In genomic region chr9:97570881-97571280, GRCm38 (mm10) we compare ENCODE assay signal across 14 mouse cellular contexts.
DNase-seq lines count a peak whose midpoint lies in the region; ATAC-seq and TF ChIP-seq lines count a peak whose summit lies in the region.
"Had no signal": no experiment of that assay in that cellular context is flagged by ENCODE, and none has a peak within 500 bp of the region (broad histone marks: within the 10 kb centered on the region; RNA-seq: fewer than 3 reads in every experiment).

No protein-coding gene starts in this region.

- 58% methylated on average over 7 of the region's 7 CpGs for WGBS in forebrain, embryonic 15.5 days
- WGBS in forebrain, embryonic 12.5 days = 82% methylated on average over 7 of the region's 7 CpGs
- WGBS in lung, embryonic 14.5 days = 43% methylated on average over 7 of the region's 7 CpGs
- 83% methylated on average over 7 of the region's 7 CpGs for WGBS in hindbrain, embryonic 10.5 days

- no peaks in the 10 kb centered on the region for H3K27me3 ChIP-seq in forebrain, embryonic 15.5 days
- H3K27me3 ChIP-seq in forebrain, embryonic 12.5 days = no peaks in the 10 kb centered on the region
- no peaks in the 10 kb centered on the region for H3K27me3 ChIP-seq in lung, embryonic 14.5 days (ENCODE audit: insufficient read depth, low read length)
- no peaks in the 10 kb centered on the region for H3K27me3 ChIP-seq in hindbrain, embryonic 10.5 days (ENCODE audit: insufficient read depth, poor library complexity, severe bottlenecking)
- H3K27me3 ChIP-seq: heart, embryonic 15.5 days; liver, embryonic 13.5 days had no signal

- ATAC-seq in forebrain, embryonic 15.5 days (replicated peaks) = no peak
- no peak for ATAC-seq in forebrain, embryonic 12.5 days (ENCODE audit: low FRiP score)
- ATAC-seq in lung, embryonic 14.5 days (ENCODE audit: insufficient read depth) = no peak
- ATAC-seq in inflammation-experienced regulatory T-cells, adult 6 months = no peak
- ATAC-seq: CD4-positive, CD25-positive, alpha-beta regulatory T cell, adult 4 months had no signal

- no peak overlapping the region for H3K4me3 ChIP-seq in forebrain, embryonic 15.5 days
- H3K4me3 ChIP-seq in forebrain, embryonic 12.5 days (replicated peaks) = no peak overlapping the region
- no peak overlapping the region for H3K4me3 ChIP-seq in lung, embryonic 14.5 days (ENCODE audit: low read depth, low read length)
- no peak overlapping the region for H3K4me3 ChIP-seq in hindbrain, embryonic 10.5 days
- H3K4me3 ChIP-seq: erythroblast, embryonic 14.5 days; heart, embryonic 15.5 days; liver, embryonic 13.5 days; midbrain, embryonic 10.5 days had no signal

- H3K4me2 ChIP-seq in forebrain, embryonic 15.5 days (replicated peaks) = no peak overlapping the region
- no peak overlapping the region for H3K4me2 ChIP-seq in forebrain, embryonic 12.5 days
- H3K4me2 ChIP-seq in lung, embryonic 14.5 days = no peak overlapping the region
- H3K4me2 ChIP-seq: heart, embryonic 15.5 days; liver, embryonic 13.5 days had no signal

- 0 out of 2 replicates have a peak, but pooled peaks cover 2% of the 10 kb centered on the region for H3K4me1 ChIP-seq in forebrain, embryonic 15.5 days
- H3K4me1 ChIP-seq in forebrain, embryonic 12.5 days = no peaks in the 10 kb centered on the region; the same call in 1 of the 2 replicates
- H3K4me1 ChIP-seq in lung, embryonic 14.5 days (ENCODE audit: insufficient read depth) = no peaks in the 10 kb centered on the region
- H3K4me1 ChIP-seq in hindbrain, embryonic 10.5 days (replicated peaks) = no peaks in the 10 kb centered on the region
- H3K4me1 ChIP-seq: liver, embryonic 13.5 days; midbrain, embryonic 10.5 days had no signal

- no peaks in the 10 kb centered on the region for H3K9me3 ChIP-seq in forebrain, embryonic 15.5 days
- no peaks in the 10 kb centered on the region for H3K9me3 ChIP-seq in forebrain, embryonic 12.5 days
- no peaks in the 10 kb centered on the region for H3K9me3 ChIP-seq in lung, embryonic 14.5 days (ENCODE audit: low read depth, low read length)
- H3K9me3 ChIP-seq in hindbrain, embryonic 10.5 days = no peaks in the 10 kb centered on the region
- H3K9me3 ChIP-seq: heart, embryonic 15.5 days; liver, embryonic 13.5 days; midbrain, embryonic 10.5 days had no signal

- H3K9ac ChIP-seq in forebrain, embryonic 15.5 days (replicated peaks) = no peak overlapping the region
- H3K9ac ChIP-seq in forebrain, embryonic 12.5 days = no peak overlapping the region
- H3K9ac ChIP-seq in lung, embryonic 14.5 days = no peak overlapping the region
- H3K9ac ChIP-seq: heart, embryonic 15.5 days; liver, embryonic 13.5 days had no signal

- TF ChIP-seq CTCF in lung, embryonic 14.5 days (IDR thresholded peaks at IDR 0.05; ENCODE audit: low read depth) = no peak

- DNase-seq in lung, embryonic 14.5 days = peak; percentile 52
- no peak for DNase-seq in lung, postnatal 36 days
- DNase-seq in layer of hippocampus, adult 9-11 months = peak; percentile 67
- peak; percentile 64 for DNase-seq in right cerebral cortex, postnatal 4 days
- DNase-seq in hindbrain, embryonic 10.5 days (ENCODE audit: low spot score) = no peak
- DNase-seq: kidney, adult 2 months; liver, embryonic 13.5 days had no signal

- peak overlapping the region; percentile 12; the same call in 1 of the 2 replicates for H3K27ac ChIP-seq in forebrain, embryonic 15.5 days (replicated peaks)
- no peak overlapping the region for H3K27ac ChIP-seq in forebrain, embryonic 12.5 days
- no peak overlapping the region for H3K27ac ChIP-seq in lung, embryonic 14.5 days (ENCODE audit: low read depth)
- H3K27ac ChIP-seq in hindbrain, embryonic 10.5 days = no peak overlapping the region
- H3K27ac ChIP-seq: heart, embryonic 15.5 days; liver, embryonic 13.5 days; midbrain, embryonic 10.5 days had no signal

- no peaks in the 10 kb centered on the region for H3K36me3 ChIP-seq in forebrain, embryonic 15.5 days
- no peaks in the 10 kb centered on the region for H3K36me3 ChIP-seq in forebrain, embryonic 12.5 days (replicated peaks)
- no peaks in the 10 kb centered on the region for H3K36me3 ChIP-seq in lung, embryonic 14.5 days (ENCODE audit: insufficient read depth)
- no peaks in the 10 kb centered on the region for H3K36me3 ChIP-seq in hindbrain, embryonic 10.5 days
- H3K36me3 ChIP-seq: heart, embryonic 15.5 days; liver, embryonic 13.5 days; midbrain, embryonic 10.5 days had no signal

Comparison
In these comparisons a context has a peak if more than half of its experiments do, and no peak if none do; other contexts are left out.
1. DNase-seq: peak in lung, embryonic 14.5 days (single experiment), layer of hippocampus, adult 9-11 months (single experiment) and right cerebral cortex, postnatal 4 days (single experiment); none in lung, postnatal 36 days (single experiment) and hindbrain, embryonic 10.5 days (single experiment).